In genomic region chr8:8147527-8147926, GRCm38 (mm10) we compare ENCODE assay signal across 14 mouse cellular contexts.
DNase-seq lines count a peak whose midpoint lies in the region; ATAC-seq and TF ChIP-seq lines count a peak whose summit lies in the region.
"Had no signal": no experiment of that assay in that cellular context is flagged by ENCODE, and none has a peak within 500 bp of the region (broad histone marks: within the 10 kb centered on the region; RNA-seq: fewer than 3 reads in every experiment).

No protein-coding gene starts in this region.

- no peak overlapping the region for H3K27ac ChIP-seq in forebrain, postnatal 0 days (ENCODE audit: low read depth, low read length)
- no peak overlapping the region for H3K27ac ChIP-seq in forebrain, embryonic 12.5 days
- H3K27ac ChIP-seq in left cerebral cortex, adult 2 months, result no peak overlapping the region
- H3K27ac ChIP-seq: hindbrain, embryonic 12.5 days; neural tube, embryonic 12.5 days had no signal

- 96% methylated on average over 5 of the region's 5 CpGs for WGBS in forebrain, postnatal 0 days
- 97% methylated on average over 5 of the region's 5 CpGs for WGBS in forebrain, embryonic 12.5 days

- H3K4me2 ChIP-seq in forebrain, postnatal 0 days (ENCODE audit: low read depth), result no peak overlapping the region
- H3K4me2 ChIP-seq in forebrain, embryonic 12.5 days, result no peak overlapping the region
- H3K4me2 ChIP-seq: hindbrain, embryonic 12.5 days; neural tube, embryonic 12.5 days had no signal

- H3K27me3 ChIP-seq in forebrain, postnatal 0 days (ENCODE audit: insufficient read depth, low read length), result no peaks in the 10 kb centered on the region
- no peaks in the 10 kb centered on the region for H3K27me3 ChIP-seq in forebrain, embryonic 12.5 days
- H3K27me3 ChIP-seq: hindbrain, embryonic 12.5 days; neural tube, embryonic 12.5 days had no signal

- ATAC-seq in forebrain, postnatal 0 days, result no peak
- no peak for ATAC-seq in forebrain, embryonic 12.5 days (ENCODE audit: low FRiP score)

- H3K4me1 ChIP-seq in forebrain, postnatal 0 days (ENCODE audit: insufficient read depth), result no peaks in the 10 kb centered on the region
- no peaks in the 10 kb centered on the region for H3K4me1 ChIP-seq in forebrain, embryonic 12.5 days
- H3K4me1 ChIP-seq: hindbrain, embryonic 12.5 days; neural tube, embryonic 12.5 days had no signal

- DNase-seq in forebrain, postnatal 0 days, result no peak
- DNase-seq in left cerebral cortex, adult 2 months (ENCODE audit: extremely low spot score in 1 of 2, low spot score in 2 of 2), result no peak
- no peak for DNase-seq in left cerebral cortex, adult 9 months (ENCODE audit: low spot score in 2 of 2)
- peak; percentile 21 for DNase-seq in thymus, postnatal 4 days
- DNase-seq in thymus, postnatal 14 days, result no peak
- no peak for DNase-seq in spleen, postnatal 36 days (ENCODE audit: low spot score in 2 of 2)
- no peak for DNase-seq in frontal cortex, postnatal 25 days (ENCODE audit: low spot score in 2 of 2)
- DNase-seq: cerebellum, adult 11 months; kidney, adult 11 months; kidney, postnatal 4 days; right cerebral cortex, postnatal 25 days had no signal

- intact Hi-C loops in left cerebral cortex, adult 2 months (cut with DNase I), result no loop called here

- H3K4me3 ChIP-seq in forebrain, postnatal 0 days (ENCODE audit: low read depth, low read length), result no peak overlapping the region
- H3K4me3 ChIP-seq in forebrain, embryonic 12.5 days (replicated peaks), result no peak overlapping the region
- H3K4me3 ChIP-seq in left cerebral cortex, adult 2 months, result no peak overlapping the region
- H3K4me3 ChIP-seq: hindbrain, embryonic 12.5 days; neural tube, embryonic 12.5 days had no signal

- H3K9me3 ChIP-seq in forebrain, postnatal 0 days (ENCODE audit: low read length), result 0 out of 2 replicates have a peak, but pooled peaks cover 3% of the 10 kb centered on the region
- H3K9me3 ChIP-seq in forebrain, embryonic 12.5 days, result no peaks in the 10 kb centered on the region
- H3K9me3 ChIP-seq: hindbrain, embryonic 12.5 days had no signal

- H3K36me3 ChIP-seq in forebrain, postnatal 0 days (ENCODE audit: insufficient read depth), result no peaks in the 10 kb centered on the region
- H3K36me3 ChIP-seq in forebrain, embryonic 12.5 days (replicated peaks), result no peaks in the 10 kb centered on the region
- H3K36me3 ChIP-seq: hindbrain, embryonic 12.5 days; neural tube, embryonic 12.5 days had no signal

- peak; percentile 33; the same call in 1 of the 2 replicates for TF ChIP-seq CTCF in forebrain, postnatal 0 days (IDR thresholded peaks at IDR 0.05; ENCODE audit: low read depth)
- peak; percentile 21 for TF ChIP-seq CTCF in left cerebral cortex, adult 2 months (IDR thresholded peaks at IDR 0.05)

- no peak overlapping the region for H3K9ac ChIP-seq in forebrain, postnatal 0 days
- no peak overlapping the region for H3K9ac ChIP-seq in forebrain, embryonic 12.5 days
- H3K9ac ChIP-seq: hindbrain, embryonic 12.5 days; neural tube, embryonic 12.5 days had no signal
